Mouse (Mus musculus) kidney, adult 11 months (tissue): ENCODE measurements around the gene Card10.

ENCODE experiments used
- DNase-seq: peaks from one replicate; pipeline ENCODE4 v3.0.0; 2022

Card10 gene

DNA sequence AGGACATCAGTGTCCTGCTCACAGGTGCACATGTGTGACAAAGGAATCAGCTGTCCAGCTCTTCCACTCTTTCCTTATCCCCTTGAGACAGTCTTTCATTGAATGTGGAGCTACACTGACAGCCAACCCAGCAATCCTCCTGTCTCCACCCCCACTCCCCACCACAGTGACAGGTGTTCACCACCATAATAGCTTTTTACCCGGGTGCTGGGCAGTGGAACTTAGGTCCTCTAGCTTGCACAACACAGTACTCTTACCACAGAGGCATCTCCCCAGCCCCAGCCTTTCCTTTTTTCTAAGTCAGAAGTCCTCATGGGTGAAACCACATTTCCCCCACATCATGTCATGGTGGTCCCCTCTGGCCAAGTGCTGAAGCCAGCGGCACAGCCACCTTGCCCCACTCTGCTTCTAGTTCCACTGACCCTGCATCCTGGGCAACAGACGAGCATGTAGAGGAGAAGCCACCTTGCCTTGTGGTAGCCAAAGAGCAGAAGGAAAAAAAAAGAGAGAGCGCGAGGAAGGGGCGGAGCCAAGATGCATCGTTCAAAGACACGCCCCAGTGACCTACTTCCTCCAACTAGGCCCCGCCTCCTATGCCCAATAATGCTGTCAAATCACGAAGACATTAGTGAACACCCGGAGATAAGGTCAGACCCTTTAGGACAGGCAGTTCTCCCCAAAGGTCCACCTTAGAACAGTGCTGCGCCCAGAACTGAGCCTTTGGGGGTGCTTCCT, 72.4 kb downstream of the Card10 start:
- DNase-seq, result no peak

DNA sequence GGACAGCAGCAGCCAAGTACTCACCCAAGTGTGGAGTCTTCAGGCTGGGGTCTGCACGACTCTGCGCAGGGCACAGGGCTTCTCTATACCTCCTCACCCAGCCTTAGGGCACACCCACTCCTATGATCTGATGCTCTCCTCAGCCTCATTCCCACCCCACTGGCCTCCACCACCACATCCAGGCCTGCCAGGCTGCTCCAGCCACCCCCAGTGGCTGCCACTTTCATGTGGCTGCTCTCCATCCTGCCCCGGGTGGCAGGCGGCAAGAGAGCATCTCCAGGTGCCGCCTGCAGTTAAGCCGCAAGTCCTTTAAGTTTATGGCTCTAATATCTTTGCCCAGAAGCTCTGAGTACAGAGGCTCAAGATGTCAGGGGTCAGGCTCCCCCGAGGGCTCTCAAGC, 76.1 kb downstream of the Card10 start:
- DNase-seq, result no peak
